Mouse (Mus musculus) kidney, adult 2 months (tissue): ENCODE data around the gene Fam71d. TPM values are rescaled to one million over a fixed set of nuclear protein-coding genes. Genes with fewer than 3 reads are reported as not detected.
A peak's percentile ranks its signal among the peaks of the same experiment; 100 is the strongest.

Source experiments
- DNase-seq: peaks from one replicate; pipeline ENCODE4 v3.0.0; 2021
- H3K27ac ChIP-seq: fragments of 200-500 bp; 2 replicates; pipeline ENCODE4 v1.5.1; 2012; ENCODE audit warnings: low read depth, low read length, control low read depth, inconsistent platforms; ENCODE audit not compliant: insufficient read depth
- H3K27me3 ChIP-seq: fragments of 200-500 bp; replicated peaks from 2 replicates; pipeline ENCODE4 v1.6.1; 2012; ENCODE audit warnings: mild to moderate bottlenecking, moderate library complexity, low read length, inconsistent platforms; ENCODE audit not compliant: control insufficient read depth, insufficient read depth
- H3K36me3 ChIP-seq: fragments of 200-500 bp; 2 replicates; pipeline ENCODE4 v1.6.1; 2012; ENCODE audit warnings: mild to moderate bottlenecking, moderate library complexity, low read length, inconsistent platforms; ENCODE audit not compliant: control insufficient read depth, insufficient read depth
- H3K4me1 ChIP-seq: fragments of 200-500 bp; 2 replicates; pipeline ENCODE4 v1.6.1; 2011; ENCODE audit warnings: low read length; ENCODE audit not compliant: control insufficient read depth, insufficient read depth
- H3K4me3 ChIP-seq: fragments of 200-500 bp; 2 replicates; pipeline ENCODE4 v1.5.1; 2011; ENCODE audit warnings: mild to moderate bottlenecking, low read depth, low read length, control low read depth; ENCODE audit not compliant: insufficient read depth
- CTCF ChIP-seq: fragments of 200-500 bp; conservative IDR thresholded peaks from 2 replicates; pipeline ENCODE4 v1.5.1; 2011; ENCODE audit warnings: low read depth, mild to moderate bottlenecking, control low read depth, low read length, moderate library complexity, mixed read lengths; ENCODE audit not compliant: insufficient read depth, insufficient read length
- POLR2A ChIP-seq: fragments of 200-500 bp; IDR thresholded peaks from one replicate; pipeline ENCODE4 v1.6.1; 2011; ENCODE audit warnings: low read depth, low read length, control low read depth
- WGBS: fragments of 180-500 bp; shearing (Covaris S2); methylation state at CpG from one replicate; pipeline ENCODE4 v1.1.7; 2018; 5-methylcytosine and 5-hydroxymethylcytosine counted together
- polyA plus RNA-seq: library from polyadenylated mRNA; depleted of rRNA; stranded (reverse); fragments of >200 nt; gene quantifications from 2 replicates; pipeline ENCODE4 v1.2.3, GENCODE M21; 2012

Gene Fam71d
- polyA plus RNA-seq, 1 experiment = 0.45 TPM

GRCm38 (mm10) chr12:78682279-78682678, 9.1 kb upstream of the Fam71d start:
- no peak for TF ChIP-seq CTCF
- no peak for TF ChIP-seq POLR2A
- H3K4me3 ChIP-seq = no peak overlapping the region
- no peaks in the 10 kb centered on the region for H3K27me3 ChIP-seq
- no peaks in the 10 kb centered on the region; the same call in none of the 2 replicates for H3K36me3 ChIP-seq
- no peak for DNase-seq
- 85% methylated on average over 4 of the region's 4 CpGs for WGBS
- no peaks in the 10 kb centered on the region for H3K4me1 ChIP-seq
- no peak overlapping the region for H3K27ac ChIP-seq

- Histone ChIP-seq H3K36me3 (no peaks in the 10 kb centered on the region; the same call in none of the 2 replicates), H3K4me1 (no peaks in the 10 kb centered on the region)
- 51% methylated on average over 1 of the region's 1 CpGs for WGBS
Measured at GRCm38 (mm10) chr12:78685669-78686215, 5.6 kb upstream of the Fam71d start.

GRCm38 (mm10) chr12:78688876-78689275, 2.5 kb upstream of the Fam71d start:
- 87% methylated on average over 5 of the region's 5 CpGs for WGBS
- H3K4me3 ChIP-seq = no peak overlapping the region
- H3K4me1 ChIP-seq = peaks cover 2% of the 10 kb centered on the region; the same call in 1 of the 2 replicates
- no peak for TF ChIP-seq POLR2A
- no peak for TF ChIP-seq CTCF
- H3K27ac ChIP-seq = no peak overlapping the region
- H3K27me3 ChIP-seq = no peaks in the 10 kb centered on the region
- DNase-seq = no peak
- no peaks in the 10 kb centered on the region; the same call in 1 of the 2 replicates for H3K36me3 ChIP-seq

More at GRCm38 (mm10) chr12:78685669-78686215, 5.6 kb upstream of the Fam71d start:
- no peaks in the 10 kb centered on the region for H3K27me3 ChIP-seq
- TF ChIP-seq CTCF (no peak), POLR2A (no peak)
- DNase-seq = no peak
- no peak overlapping the region for H3K4me3 ChIP-seq
- no peak overlapping the region for H3K27ac ChIP-seq

- H3K36me3 ChIP-seq = no peaks in the 10 kb centered on the region
- 67% methylated on average over 2 of the region's 2 CpGs for WGBS
- no peak overlapping the region for H3K27ac ChIP-seq
- DNase-seq = peak; percentile 60
- TF ChIP-seq CTCF = no peak
- TF ChIP-seq POLR2A = no peak
- no peak overlapping the region for H3K4me3 ChIP-seq
- peaks cover 2% of the 10 kb centered on the region; the same call in 1 of the 2 replicates for H3K4me1 ChIP-seq
- H3K27me3 ChIP-seq = no peaks in the 10 kb centered on the region; the same call in 1 of the 2 replicates
Measured at GRCm38 (mm10) chr12:78693281-78693680, 1.9 kb downstream of the Fam71d start.

- no peak for DNase-seq
- 75% methylated on average over 2 of the region's 2 CpGs for WGBS
- no peak overlapping the region for H3K27ac ChIP-seq
- TF ChIP-seq POLR2A = no peak
- TF ChIP-seq CTCF = no peak
- no peaks in the 10 kb centered on the region for H3K36me3 ChIP-seq
- no peaks in the 10 kb centered on the region for H3K27me3 ChIP-seq
- no peak overlapping the region for H3K4me3 ChIP-seq
- no peaks in the 10 kb centered on the region for H3K4me1 ChIP-seq
Measured at GRCm38 (mm10) chr12:78717783-78718182, 26.4 kb downstream of the Fam71d start.

GRCm38 (mm10) chr12:78727723-78728122, 36.4 kb downstream of the Fam71d start:
- no peak for TF ChIP-seq CTCF
- TF ChIP-seq POLR2A = no peak
- 23% methylated on average over 4 of the region's 4 CpGs for WGBS
- no peak overlapping the region for H3K4me3 ChIP-seq
- H3K36me3 ChIP-seq = no peaks in the 10 kb centered on the region
- 0 out of 2 replicates have a peak, but pooled peaks cover 2% of the 10 kb centered on the region for H3K4me1 ChIP-seq
- peak; percentile 33 for DNase-seq
- H3K27me3 ChIP-seq = no peaks in the 10 kb centered on the region
- no peak overlapping the region for H3K27ac ChIP-seq

GRCm38 (mm10) chr12:78739633-78740032, 48.3 kb downstream of the Fam71d start:
- TF ChIP-seq CTCF (no peak), POLR2A (no peak)
- 69% methylated on average over 2 of the region's 2 CpGs for WGBS
- H3K4me3 ChIP-seq = no peak overlapping the region
- no peak overlapping the region for H3K27ac ChIP-seq
- H3K27me3 ChIP-seq = no peaks in the 10 kb centered on the region
- H3K36me3 ChIP-seq = no peaks in the 10 kb centered on the region
- DNase-seq = no peak
- no peaks in the 10 kb centered on the region for H3K4me1 ChIP-seq

- Histone ChIP-seq H3K27me3 (no peaks in the 10 kb centered on the region), H3K4me3 (no peak overlapping the region), H3K4me1 (no peaks in the 10 kb centered on the region), H3K36me3 (no peaks in the 10 kb centered on the region), H3K27ac (no peak overlapping the region)
- WGBS = 93% methylated on average over 2 of the region's 2 CpGs
- no peak for DNase-seq
- TF ChIP-seq CTCF = no peak
- no peak for TF ChIP-seq POLR2A
Measured at GRCm38 (mm10) chr12:78740289-78740688, 49.0 kb downstream of the Fam71d start.
